Mouse (Mus musculus) left cerebral cortex, postnatal 25 days (tissue): Measurements from ENCODE around the gene Picalm. TPM values are rescaled to one million over a fixed set of nuclear protein-coding genes. Genes with fewer than 3 reads are reported as not detected.

ENCODE experiments used
- total RNA-seq, 2 experiments: library from RNA; stranded (reverse); gene quantifications; 2 replicates each; pipeline ENCODE4 v1.2.3; 2021

Picalm gene
- total RNA-seq, 2 experiments from 2014 or later: 134 to 143 TPM

Other genes with a start within 250 kb of the Picalm start
- gene Ccdc81, start 226.6 kb upstream of the Picalm start, total RNA-seq: under 1 TPM; 0.41 to 0.46 TPM
- 10 to 100 TPM; 92.6 to 97.3 TPM for gene Hikeshi, start 189.0 kb upstream of the Picalm start, total RNA-seq
- 10 to 100 TPM; 33.2 to 37.1 TPM for gene Eed, start 149.2 kb upstream of the Picalm start, total RNA-seq
- not detected for gene Ccdc83, start 135.6 kb downstream of the Picalm start, total RNA-seq
- 10 to 100 TPM; 76.5 to 79.4 TPM for gene Sytl2, start 172.0 kb downstream of the Picalm start, total RNA-seq